Mouse (Mus musculus) right cerebral cortex, postnatal 14 days (tissue): ENCODE data around the gene Serpina6.
"Not testable (repeated sequence)": the region's sequence is repeated elsewhere in the genome, so short reads cannot be mapped to it uniquely, and the experiment has no call there.

Experiments used
- DNase-seq: peaks from one replicate; pipeline ENCODE4 v3.0.0; 2022

Gene Serpina6

GRCm38 (mm10) chr12:103656848-103657626 lies at the start of gene Serpina6:
Gene Serpina6, minus strand, starts transcription at chr12:103657212.
- no peak for DNase-seq

DNA sequence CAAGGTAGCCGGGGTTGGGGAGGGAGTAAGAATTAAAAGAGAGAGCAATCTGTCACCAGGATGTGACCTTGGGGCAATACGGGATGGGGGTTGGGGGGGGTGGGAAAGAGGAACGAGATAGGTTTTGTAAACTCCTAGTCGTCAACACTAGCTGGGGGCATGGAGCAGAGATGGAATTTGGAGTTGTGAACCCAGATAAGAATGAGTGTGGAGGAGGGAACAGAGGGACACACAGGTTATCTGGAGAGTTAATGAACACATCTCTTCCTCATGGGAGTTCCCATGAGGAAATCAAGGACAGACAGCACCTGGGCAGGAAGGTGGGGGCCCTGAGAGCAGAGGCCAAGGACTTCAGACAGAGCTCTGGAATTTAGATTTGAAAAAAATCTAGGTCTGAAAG lies 49.1 kb upstream of the Serpina6 start:
- no peak for DNase-seq

DNA sequence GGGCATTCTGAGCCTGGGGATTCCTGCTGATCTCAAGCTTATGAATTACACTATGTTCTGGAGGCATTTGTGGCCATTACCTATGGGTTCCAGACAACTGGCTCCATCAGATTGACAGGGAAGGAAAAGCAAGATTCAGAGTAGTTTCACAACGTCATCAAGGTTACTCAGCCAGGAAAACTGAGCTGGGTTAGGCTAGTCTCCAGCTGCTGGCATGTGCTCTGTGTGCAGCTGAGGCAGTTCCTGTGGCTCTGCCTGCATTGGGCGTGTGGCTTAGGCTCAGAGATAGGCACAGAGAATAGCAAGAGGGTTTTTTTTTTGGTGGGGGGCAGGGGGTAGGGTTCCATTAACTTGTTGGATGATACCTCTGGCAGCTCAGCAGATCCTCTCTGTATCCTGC lies 48.5 kb upstream of the Serpina6 start:
- DNase-seq, result no peak

GRCm38 (mm10) chr12:103700144-103700750 lies 43.2 kb upstream of the Serpina6 start:
- DNase-seq, result no peak

DNA sequence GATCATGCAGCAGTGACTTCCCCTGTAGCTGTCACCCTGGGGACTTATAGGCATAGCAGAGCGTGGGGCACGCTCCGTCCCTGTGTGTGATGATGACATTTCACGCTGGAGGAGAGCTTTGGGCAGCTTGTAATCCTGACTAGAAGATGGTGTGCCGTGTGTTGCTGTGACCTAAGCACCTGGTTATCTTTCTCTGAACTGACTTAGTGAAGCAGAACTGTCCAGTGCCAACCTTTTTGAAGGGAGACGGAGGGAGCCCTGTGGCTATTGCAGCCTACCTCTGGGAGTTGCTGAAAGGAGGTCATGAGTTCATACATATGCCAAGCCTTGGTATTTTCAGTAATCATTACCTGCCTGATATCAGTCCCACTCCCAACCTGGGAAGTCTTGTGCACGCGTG lies 38.4 kb upstream of the Serpina6 start, which contains the start of gene Serpina1f:
TSS of gene Serpina1f (minus strand) at position 101 of the 400 bp plus-strand sequence.
- DNase-seq, result no peak

GRCm38 (mm10) chr12:103688221-103688814 lies 31.3 kb upstream of the Serpina6 start:
- DNase-seq, result no peak

DNA sequence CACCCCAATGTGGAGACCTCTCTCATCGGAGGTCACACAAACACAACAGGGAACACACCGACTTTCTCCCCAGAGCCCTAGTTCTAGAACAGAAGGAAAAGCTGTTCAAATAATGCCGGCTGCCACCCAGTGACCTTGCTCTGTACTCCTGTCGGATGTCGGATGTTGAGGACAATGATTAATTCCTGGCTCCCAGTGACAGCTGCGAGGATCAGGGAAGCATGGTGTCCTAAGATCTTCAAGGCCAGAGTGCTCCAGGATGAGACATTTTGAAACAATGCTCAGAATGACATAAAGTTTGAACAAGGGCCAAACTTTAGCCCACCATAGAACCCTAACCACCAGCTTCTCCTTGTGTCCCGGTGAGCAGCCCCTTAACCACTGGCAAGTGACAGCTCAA lies 30.0 kb upstream of the Serpina6 start:
- DNase-seq, result no peak

- no peak for DNase-seq
Observed at GRCm38 (mm10) chr12:103686050-103686449, 29.0 kb upstream of the Serpina6 start.

DNA sequence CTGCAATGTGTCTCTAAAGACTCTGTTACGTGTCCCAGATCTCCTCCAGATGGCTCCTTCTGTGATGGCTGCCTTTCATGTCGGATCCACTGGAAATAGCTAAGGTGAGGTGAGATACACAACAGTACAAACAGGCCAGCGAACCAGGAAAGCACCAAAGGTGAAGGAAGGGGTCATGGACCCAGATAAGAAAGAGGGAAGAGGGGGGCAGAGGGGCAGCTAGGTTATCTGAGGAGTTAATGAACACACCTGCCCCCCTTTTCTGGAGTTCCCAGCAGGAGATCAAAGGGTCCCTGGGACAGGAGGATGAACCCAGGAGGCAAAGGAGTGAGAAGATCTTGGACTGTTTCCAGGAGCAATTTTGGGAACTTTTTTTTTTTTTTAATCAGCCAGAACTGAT lies 28.4 kb upstream of the Serpina6 start:
- no peak for DNase-seq

DNA sequence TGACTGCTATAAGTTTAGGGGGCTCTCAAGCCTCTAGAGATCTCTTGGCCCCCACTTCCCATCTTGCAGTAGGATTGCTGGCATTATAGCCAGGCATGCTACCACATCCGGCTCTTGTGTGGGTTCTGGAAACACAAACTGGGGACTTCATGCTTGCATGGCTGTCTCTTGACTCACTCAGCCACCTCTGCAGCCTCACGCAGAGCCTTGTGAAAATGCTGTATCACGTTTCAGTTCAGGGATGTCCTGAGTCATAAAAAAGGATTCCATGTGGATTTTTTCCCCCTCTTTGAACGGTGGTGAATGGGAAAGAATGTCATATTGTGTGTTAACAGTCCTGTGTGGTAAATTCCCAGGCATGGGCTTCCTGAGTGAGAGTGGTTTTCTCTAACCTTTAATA lies 26.8 kb upstream of the Serpina6 start:
- no peak for DNase-seq

DNA sequence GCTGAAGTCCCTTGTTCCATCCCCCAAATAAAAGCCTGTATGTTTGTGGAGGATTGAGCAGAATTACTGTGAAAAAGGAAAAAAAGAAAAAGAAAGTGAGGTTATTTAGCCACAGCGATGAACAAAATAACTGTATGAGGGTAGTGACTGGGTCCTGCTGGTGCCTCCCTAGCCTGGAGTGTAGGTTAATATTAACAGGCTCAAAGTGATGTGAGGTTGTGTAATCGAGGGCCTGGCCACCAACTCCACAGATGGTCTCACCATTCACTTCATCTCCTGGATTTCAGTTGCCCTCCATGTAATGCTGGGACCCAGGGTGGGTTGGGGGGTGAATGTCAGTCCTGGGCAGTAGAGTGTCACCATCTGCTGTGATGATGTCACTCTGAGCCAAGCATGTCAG lies 24.7 kb upstream of the Serpina6 start:
- no peak for DNase-seq

GRCm38 (mm10) chr12:103681169-103681568 lies 24.2 kb upstream of the Serpina6 start:
- no peak for DNase-seq

- DNase-seq, result not testable (repeated sequence)
Observed at GRCm38 (mm10) chr12:103679853-103680252, 22.8 kb upstream of the Serpina6 start.

DNA sequence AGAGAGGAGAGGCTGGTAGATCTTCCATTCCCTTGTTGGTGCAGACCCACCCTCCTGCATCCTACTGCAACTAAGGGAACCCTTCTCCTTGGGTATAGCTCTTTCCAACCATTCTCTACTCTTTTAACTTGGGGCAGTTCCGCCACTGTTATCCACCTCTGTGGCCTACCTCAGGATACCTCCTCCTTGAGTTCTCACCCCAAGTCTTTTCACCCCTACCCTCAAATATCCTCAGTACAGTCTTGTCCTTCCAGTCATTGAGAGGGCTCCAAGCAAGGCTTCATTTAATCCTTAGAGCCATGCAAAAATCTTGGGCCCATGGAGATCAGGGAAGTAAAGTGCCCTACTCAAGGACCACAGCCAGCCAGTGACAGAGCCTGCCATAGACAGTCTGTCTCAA lies 19.0 kb upstream of the Serpina6 start, which contains the start of gene Serpina16:
TSS of gene Serpina16 (minus strand) at position 101 of the 400 bp plus-strand sequence.
- no peak for DNase-seq

DNA sequence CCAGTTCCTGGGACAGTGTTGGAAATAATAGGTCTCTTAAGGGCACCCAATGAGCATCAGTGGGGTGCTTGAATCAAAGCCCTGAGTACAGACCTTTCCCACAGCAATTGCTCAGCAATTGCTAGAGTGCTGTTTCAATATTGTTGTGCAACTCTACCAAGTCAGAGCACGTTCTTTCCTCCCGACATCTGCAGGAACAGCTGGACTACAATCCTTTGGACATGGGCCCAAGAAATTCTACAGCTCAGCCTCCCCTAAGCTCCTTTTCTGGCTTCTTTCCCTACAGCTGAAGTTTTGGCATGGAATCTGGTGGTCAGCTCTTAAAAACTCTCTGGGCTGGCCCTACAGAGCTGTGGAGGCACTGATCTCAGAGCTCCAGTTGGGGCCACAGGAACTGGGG lies 16.2 kb upstream of the Serpina6 start:
- no peak for DNase-seq

DNA sequence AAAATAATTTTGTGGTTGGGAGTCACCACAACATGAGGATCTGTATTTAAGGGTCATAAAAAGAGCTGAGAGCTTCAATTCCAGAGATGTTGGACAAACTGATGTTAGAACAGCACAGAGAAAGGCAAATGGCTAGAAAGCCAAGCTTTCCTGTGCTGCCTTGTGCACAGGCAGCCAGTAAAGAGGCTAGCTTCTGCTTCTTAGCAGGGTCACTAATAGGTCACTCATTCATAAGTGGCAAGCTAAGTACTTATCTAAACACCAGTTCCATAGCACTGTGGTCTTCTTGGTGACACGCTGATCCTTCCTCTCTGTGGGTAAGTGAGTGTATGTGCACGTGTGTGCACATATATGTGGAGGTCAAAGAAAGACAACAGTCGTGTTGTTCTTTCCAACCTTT lies 14.5 kb upstream of the Serpina6 start:
- no peak for DNase-seq

DNA sequence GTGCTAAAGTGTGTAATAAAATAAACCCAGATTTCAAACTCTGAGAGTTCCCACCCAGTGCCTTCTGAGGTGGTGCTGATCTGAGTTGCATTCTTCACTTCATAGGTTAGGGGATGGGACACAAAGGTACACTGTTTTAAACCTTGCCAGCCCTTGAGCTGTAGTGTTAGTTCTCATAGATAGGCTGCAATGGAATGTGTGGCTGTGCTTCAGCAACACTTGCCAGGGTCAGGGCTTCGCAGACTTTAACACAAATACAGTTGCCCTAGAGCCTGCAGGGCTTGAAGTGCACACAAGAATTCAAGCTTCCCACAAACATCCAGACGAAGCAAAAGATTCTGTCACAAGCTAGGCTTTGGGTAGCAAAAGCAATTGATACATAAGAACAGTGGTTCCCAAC lies 14.0 kb upstream of the Serpina6 start:
- no peak for DNase-seq

DNA sequence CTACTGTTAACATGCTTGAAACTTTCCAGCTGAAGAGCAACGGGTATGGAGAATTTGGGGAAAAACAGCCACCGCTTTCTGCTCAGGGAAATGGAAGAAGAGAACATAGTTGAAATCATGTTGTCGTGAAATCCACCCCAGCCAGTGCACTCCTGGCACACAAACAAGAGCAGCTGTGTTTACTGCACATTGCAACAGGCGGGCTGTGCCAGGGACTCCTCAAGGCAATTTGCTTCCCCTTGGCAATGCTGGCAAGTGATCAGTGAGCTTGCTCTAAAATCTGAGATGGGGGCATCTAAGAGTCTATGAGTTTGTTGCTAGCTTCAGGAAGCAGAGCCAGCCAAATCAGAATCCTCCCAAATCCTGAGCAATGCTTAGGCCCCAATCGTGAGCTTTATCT lies 13.3 kb upstream of the Serpina6 start:
- peak; percentile 23 for DNase-seq

GRCm38 (mm10) chr12:103665286-103665685 lies 8.3 kb upstream of the Serpina6 start:
- no peak for DNase-seq

- DNase-seq, result not testable (repeated sequence)
Observed at GRCm38 (mm10) chr12:103662053-103662452, 5.0 kb upstream of the Serpina6 start.

- no peak for DNase-seq
Observed at GRCm38 (mm10) chr12:103660076-103660475, 3.1 kb upstream of the Serpina6 start.

- no peak for DNase-seq
Observed at GRCm38 (mm10) chr12:103659171-103659570, 2.2 kb upstream of the Serpina6 start.

GRCm38 (mm10) chr12:103657991-103658390 lies 979 bp upstream of the Serpina6 start:
- no peak for DNase-seq
